Mouse (Mus musculus) liver, embryonic 14.5 days (tissue): ENCODE data around the gene Gxylt1.

Source experiments
- CTCF ChIP-seq: IDR thresholded peaks from 2 replicates; pipeline ENCODE4 v1.5.1; 2016; ENCODE audit warnings: antibody characterized with exemption, low read depth, control low read depth
- EP300 ChIP-seq: IDR thresholded peaks from 2 replicates; pipeline ENCODE4 v1.6.1; 2016; ENCODE audit warnings: antibody characterized with exemption, low read depth

GRCm38 (mm10) chr15:93294483-93294882 is 19.5 kb upstream of the Gxylt1 start:
- TF ChIP-seq CTCF (no peak), EP300 (no peak)
